Mouse (Mus musculus): Measurements from ENCODE around the gene Nipal1. TPM values are rescaled to one million over a fixed set of nuclear protein-coding genes. Genes with fewer than 3 reads are reported as not detected.

Gene Nipal1
- polyA plus RNA-seq, 1 experiment from 2014 or later = 0.50 TPM

- H3K4me3 ChIP-seq (ENCODE audit: low read depth, low read length) = no peak overlapping the region
- 22% methylated on average over 7 of the region's 7 CpGs for WGBS
- no peaks in the 10 kb centered on the region for H3K4me1 ChIP-seq (ENCODE audit: control insufficient read depth, insufficient read depth, low read length)
- no peaks in the 10 kb centered on the region for H3K9me3 ChIP-seq (ENCODE audit: control insufficient read depth, low read length)
- no peak overlapping the region for H3K4me2 ChIP-seq (ENCODE audit: low read depth, low read length)
- H3K27me3 ChIP-seq (ENCODE audit: control insufficient read depth, insufficient read depth, low read length) = no peaks in the 10 kb centered on the region
- H3K27ac ChIP-seq (ENCODE audit: low read depth, low read length) = no peak overlapping the region
- no peaks in the 10 kb centered on the region for H3K36me3 ChIP-seq (ENCODE audit: control insufficient read depth, insufficient read depth, low read length)
- H3K9ac ChIP-seq (replicated peaks; ENCODE audit: low read depth, low read length) = no peak overlapping the region
- ATAC-seq (ENCODE audit: low read depth) = no peak
Measured at GRCm38 (mm10) chr5:72656270-72656791, 8.7 kb downstream of the Nipal1 start.

GRCm38 (mm10) chr5:72658375-72658774 is 10.8 kb downstream of the Nipal1 start:
- H3K9me3 ChIP-seq (ENCODE audit: control insufficient read depth, low read length) = no peaks in the 10 kb centered on the region
- H3K36me3 ChIP-seq (ENCODE audit: control insufficient read depth, insufficient read depth, low read length) = no peaks in the 10 kb centered on the region
- ATAC-seq (ENCODE audit: low read depth) = no peak
- H3K27ac ChIP-seq (ENCODE audit: low read depth, low read length) = no peak overlapping the region
- H3K9ac ChIP-seq (replicated peaks; ENCODE audit: low read depth, low read length) = no peak overlapping the region
- H3K4me1 ChIP-seq (ENCODE audit: control insufficient read depth, insufficient read depth, low read length) = no peaks in the 10 kb centered on the region
- no peaks in the 10 kb centered on the region for H3K27me3 ChIP-seq (ENCODE audit: control insufficient read depth, insufficient read depth, low read length)
- WGBS = 92% methylated on average over 13 of the region's 13 CpGs
- no peak overlapping the region for H3K4me3 ChIP-seq (ENCODE audit: low read depth, low read length)
- no peak overlapping the region for H3K4me2 ChIP-seq (ENCODE audit: low read depth, low read length)

GRCm38 (mm10) chr5:72661051-72661781 is 13.6 kb downstream of the Nipal1 start:
- Histone ChIP-seq H3K4me1 (ENCODE audit: control insufficient read depth, insufficient read depth, low read length) (no peaks in the 10 kb centered on the region), H3K4me3 (ENCODE audit: low read depth, low read length) (no peak overlapping the region), H3K9ac (replicated peaks; ENCODE audit: low read depth, low read length) (no peak overlapping the region), H3K27me3 (ENCODE audit: control insufficient read depth, insufficient read depth, low read length) (no peaks in the 10 kb centered on the region), H3K27ac (ENCODE audit: low read depth, low read length) (no peak overlapping the region), H3K36me3 (ENCODE audit: control insufficient read depth, insufficient read depth, low read length) (no peaks in the 10 kb centered on the region), H3K9me3 (ENCODE audit: control insufficient read depth, low read length) (no peaks in the 10 kb centered on the region), H3K4me2 (ENCODE audit: low read depth, low read length) (no peak overlapping the region)
- no peak for ATAC-seq (ENCODE audit: low read depth)
- WGBS = 86% methylated on average over 6 of the region's 6 CpGs

GRCm38 (mm10) chr5:72664126-72664525 is 16.5 kb downstream of the Nipal1 start:
- H3K4me1 ChIP-seq (ENCODE audit: control insufficient read depth, insufficient read depth, low read length) = no peaks in the 10 kb centered on the region
- no peak for ATAC-seq (ENCODE audit: low read depth)
- no peak overlapping the region for H3K4me2 ChIP-seq (ENCODE audit: low read depth, low read length)
- WGBS = 66% methylated on average over 5 of the region's 5 CpGs
- H3K4me3 ChIP-seq (ENCODE audit: low read depth, low read length) = no peak overlapping the region
- no peak overlapping the region for H3K9ac ChIP-seq (replicated peaks; ENCODE audit: low read depth, low read length)
- no peaks in the 10 kb centered on the region for H3K36me3 ChIP-seq (ENCODE audit: control insufficient read depth, insufficient read depth, low read length)
- no peak overlapping the region for H3K27ac ChIP-seq (ENCODE audit: low read depth, low read length)
- H3K9me3 ChIP-seq (ENCODE audit: control insufficient read depth, low read length) = no peaks in the 10 kb centered on the region
- no peaks in the 10 kb centered on the region for H3K27me3 ChIP-seq (ENCODE audit: control insufficient read depth, insufficient read depth, low read length)

- Histone ChIP-seq H3K4me1 (ENCODE audit: control insufficient read depth, insufficient read depth, low read length) (no peaks in the 10 kb centered on the region), H3K9ac (replicated peaks; ENCODE audit: low read depth, low read length) (no peak overlapping the region), H3K36me3 (ENCODE audit: control insufficient read depth, insufficient read depth, low read length) (no peaks in the 10 kb centered on the region), H3K9me3 (ENCODE audit: control insufficient read depth, low read length) (no peaks in the 10 kb centered on the region), H3K27ac (ENCODE audit: low read depth, low read length) (no peak overlapping the region), H3K4me2 (ENCODE audit: low read depth, low read length) (no peak overlapping the region), H3K27me3 (ENCODE audit: control insufficient read depth, insufficient read depth, low read length) (no peaks in the 10 kb centered on the region), H3K4me3 (ENCODE audit: low read depth, low read length) (no peak overlapping the region)
- no peak for ATAC-seq (ENCODE audit: low read depth)
- 44% methylated on average over 3 of the region's 3 CpGs for WGBS
Measured at GRCm38 (mm10) chr5:72664854-72665253, 17.3 kb downstream of the Nipal1 start.

- Histone ChIP-seq H3K36me3 (ENCODE audit: control insufficient read depth, insufficient read depth, low read length) (no peaks in the 10 kb centered on the region), H3K9ac (replicated peaks; ENCODE audit: low read depth, low read length) (no peak overlapping the region), H3K4me3 (ENCODE audit: low read depth, low read length) (no peak overlapping the region), H3K27ac (ENCODE audit: low read depth, low read length) (no peak overlapping the region), H3K9me3 (ENCODE audit: control insufficient read depth, low read length) (no peaks in the 10 kb centered on the region), H3K4me1 (ENCODE audit: control insufficient read depth, insufficient read depth, low read length) (no peaks in the 10 kb centered on the region), H3K27me3 (ENCODE audit: control insufficient read depth, insufficient read depth, low read length) (no peaks in the 10 kb centered on the region), H3K4me2 (ENCODE audit: low read depth, low read length) (no peak overlapping the region)
- WGBS = 28% methylated on average over 5 of the region's 5 CpGs
- no peak for ATAC-seq (ENCODE audit: low read depth)
Measured at GRCm38 (mm10) chr5:72665281-72665680, 17.7 kb downstream of the Nipal1 start.

GRCm38 (mm10) chr5:72666428-72666827 is 18.8 kb downstream of the Nipal1 start:
- Histone ChIP-seq H3K4me2 (ENCODE audit: low read depth, low read length) (no peak overlapping the region), H3K9me3 (ENCODE audit: control insufficient read depth, low read length) (no peaks in the 10 kb centered on the region), H3K4me1 (ENCODE audit: control insufficient read depth, insufficient read depth, low read length) (no peaks in the 10 kb centered on the region), H3K27me3 (ENCODE audit: control insufficient read depth, insufficient read depth, low read length) (no peaks in the 10 kb centered on the region), H3K9ac (replicated peaks; ENCODE audit: low read depth, low read length) (no peak overlapping the region), H3K27ac (ENCODE audit: low read depth, low read length) (no peak overlapping the region), H3K4me3 (ENCODE audit: low read depth, low read length) (no peak overlapping the region), H3K36me3 (ENCODE audit: control insufficient read depth, insufficient read depth, low read length) (no peaks in the 10 kb centered on the region)
- ATAC-seq (ENCODE audit: low read depth) = peak; percentile 87
- WGBS = 50% methylated on average over 7 of the region's 7 CpGs

- no peak for ATAC-seq (ENCODE audit: low read depth)
- no peak overlapping the region for H3K4me2 ChIP-seq (ENCODE audit: low read depth, low read length)
- WGBS = 90% methylated on average over 9 of the region's 9 CpGs
Measured at GRCm38 (mm10) chr5:72668351-72668750, 20.8 kb downstream of the Nipal1 start.

GRCm38 (mm10) chr5:72671017-72671699 is 23.6 kb downstream of the Nipal1 start:
- ATAC-seq (ENCODE audit: low read depth) = no peak
- Histone ChIP-seq H3K27ac (ENCODE audit: low read depth, low read length) (no peak overlapping the region), H3K9me3 (ENCODE audit: control insufficient read depth, low read length) (no peaks in the 10 kb centered on the region), H3K9ac (replicated peaks; ENCODE audit: low read depth, low read length) (no peak overlapping the region), H3K4me1 (ENCODE audit: control insufficient read depth, insufficient read depth, low read length) (no peaks in the 10 kb centered on the region), H3K27me3 (ENCODE audit: control insufficient read depth, insufficient read depth, low read length) (no peaks in the 10 kb centered on the region), H3K36me3 (ENCODE audit: control insufficient read depth, insufficient read depth, low read length) (no peaks in the 10 kb centered on the region), H3K4me3 (ENCODE audit: low read depth, low read length) (no peak overlapping the region), H3K4me2 (ENCODE audit: low read depth, low read length) (no peak overlapping the region)
- 56% methylated on average over 8 of the region's 8 CpGs for WGBS

More at GRCm38 (mm10) chr5:72668351-72668750, 20.8 kb downstream of the Nipal1 start:
- Histone ChIP-seq H3K9ac (replicated peaks; ENCODE audit: low read depth, low read length) (no peak overlapping the region), H3K4me1 (ENCODE audit: control insufficient read depth, insufficient read depth, low read length) (no peaks in the 10 kb centered on the region), H3K27me3 (ENCODE audit: control insufficient read depth, insufficient read depth, low read length) (no peaks in the 10 kb centered on the region), H3K9me3 (ENCODE audit: control insufficient read depth, low read length) (no peaks in the 10 kb centered on the region), H3K27ac (ENCODE audit: low read depth, low read length) (no peak overlapping the region), H3K4me3 (ENCODE audit: low read depth, low read length) (no peak overlapping the region), H3K36me3 (ENCODE audit: control insufficient read depth, insufficient read depth, low read length) (no peaks in the 10 kb centered on the region)

Data from neural tube, embryonic 14.5 days (tissue).